Mouse (Mus musculus): ENCODE data around the gene Tmem208. TPM values are rescaled to one million over a fixed set of nuclear protein-coding genes. Genes with fewer than 3 reads are reported as not detected.

Tmem208 gene
- polyA plus RNA-seq, 1 experiment from 2014 or later: 159 TPM

- Histone ChIP-seq H3K4me2 (no peak overlapping the region), H3K27me3 (replicated peaks) (no peaks in the 10 kb centered on the region), H3K9ac (replicated peaks) (no peak overlapping the region), H3K27ac (replicated peaks) (no peak overlapping the region), H3K4me3 (replicated peaks) (no peak overlapping the region), H3K4me1 (peaks cover 6% of the 10 kb centered on the region), H3K9me3 (replicated peaks) (no peaks in the 10 kb centered on the region), H3K36me3 (peaks cover 52% of the 10 kb centered on the region)
- 68% methylated on average over 2 of the region's 2 CpGs for WGBS
- no peak for ATAC-seq (ENCODE audit: low FRiP score)
Measured at GRCm38 (mm10) chr8:105332523-105332922, 6.4 kb downstream of the Tmem208 start.

GRCm38 (mm10) chr8:105336373-105337130 is 10.4 kb downstream of the Tmem208 start:
- no peaks in the 10 kb centered on the region for H3K27me3 ChIP-seq (replicated peaks)
- WGBS: 54% methylated on average over 32 of the region's 32 CpGs
- no peaks in the 10 kb centered on the region for H3K4me1 ChIP-seq
- peak; percentile 44; the same call in 1 of the 2 replicates for ATAC-seq (ENCODE audit: low FRiP score)
- peak overlapping the region; percentile 26 for H3K4me2 ChIP-seq
- no peaks in the 10 kb centered on the region for H3K9me3 ChIP-seq (replicated peaks)
- H3K27ac ChIP-seq (replicated peaks): no peak overlapping the region
- H3K4me3 ChIP-seq (replicated peaks): peak overlapping the region; percentile 10; the same call in 1 of the 2 replicates
- H3K36me3 ChIP-seq: peaks cover 15% of the 10 kb centered on the region
- H3K9ac ChIP-seq (replicated peaks): no peak overlapping the region

GRCm38 (mm10) chr8:105338992-105339391 is 12.8 kb downstream of the Tmem208 start:
- 55% methylated on average over 4 of the region's 4 CpGs for WGBS
- H3K4me2 ChIP-seq: no peak overlapping the region
- no peaks in the 10 kb centered on the region for H3K9me3 ChIP-seq (replicated peaks)
- H3K4me1 ChIP-seq: no peaks in the 10 kb centered on the region
- ATAC-seq (ENCODE audit: low FRiP score): no peak
- H3K27ac ChIP-seq (replicated peaks): no peak overlapping the region
- no peak overlapping the region for H3K4me3 ChIP-seq (replicated peaks)
- H3K36me3 ChIP-seq: peaks cover 5% of the 10 kb centered on the region; the same call in 1 of the 2 replicates
- no peak overlapping the region for H3K9ac ChIP-seq (replicated peaks)
- no peaks in the 10 kb centered on the region for H3K27me3 ChIP-seq (replicated peaks)

- H3K4me1 ChIP-seq: no peaks in the 10 kb centered on the region; the same call in 1 of the 2 replicates
- no peak overlapping the region for H3K27ac ChIP-seq (replicated peaks)
- H3K9me3 ChIP-seq (replicated peaks): no peaks in the 10 kb centered on the region
- H3K4me2 ChIP-seq: no peak overlapping the region
- no peak overlapping the region for H3K9ac ChIP-seq (replicated peaks)
- no peaks in the 10 kb centered on the region for H3K36me3 ChIP-seq
- no peak for ATAC-seq (ENCODE audit: low FRiP score)
- 89% methylated on average over 6 of the region's 6 CpGs for WGBS
- no peak overlapping the region for H3K4me3 ChIP-seq (replicated peaks)
- H3K27me3 ChIP-seq (replicated peaks): no peaks in the 10 kb centered on the region
Measured at GRCm38 (mm10) chr8:105339886-105340635, 13.9 kb downstream of the Tmem208 start.

GRCm38 (mm10) chr8:105341399-105341798 is 15.2 kb downstream of the Tmem208 start:
- no peak for ATAC-seq (ENCODE audit: low FRiP score)
- no peaks in the 10 kb centered on the region for H3K9me3 ChIP-seq (replicated peaks)
- H3K4me3 ChIP-seq (replicated peaks): no peak overlapping the region
- peaks cover 7% of the 10 kb centered on the region for H3K4me1 ChIP-seq
- no peak overlapping the region for H3K9ac ChIP-seq (replicated peaks)
- H3K27me3 ChIP-seq (replicated peaks): peaks cover under 1% of the 10 kb centered on the region
- H3K36me3 ChIP-seq: no peaks in the 10 kb centered on the region
- WGBS: 49% methylated on average over 8 of the region's 8 CpGs
- no peak overlapping the region for H3K27ac ChIP-seq (replicated peaks)
- H3K4me2 ChIP-seq: no peak overlapping the region

- Histone ChIP-seq H3K9ac (replicated peaks) (no peak overlapping the region), H3K27me3 (replicated peaks) (peaks cover 13% of the 10 kb centered on the region), H3K4me1 (peaks cover 21% of the 10 kb centered on the region), H3K4me3 (replicated peaks) (no peak overlapping the region), H3K9me3 (replicated peaks) (no peaks in the 10 kb centered on the region), H3K4me2 (no peak overlapping the region), H3K27ac (replicated peaks) (no peak overlapping the region), H3K36me3 (no peaks in the 10 kb centered on the region)
- WGBS: 69% methylated on average over 4 of the region's 4 CpGs
- no peak for ATAC-seq (ENCODE audit: low FRiP score)
Measured at GRCm38 (mm10) chr8:105342768-105343167, 16.6 kb downstream of the Tmem208 start.

- no peak for ATAC-seq (ENCODE audit: low FRiP score)
- Histone ChIP-seq H3K4me1 (peaks cover 30% of the 10 kb centered on the region), H3K4me2 (no peak overlapping the region), H3K36me3 (no peaks in the 10 kb centered on the region), H3K9me3 (replicated peaks) (no peaks in the 10 kb centered on the region), H3K9ac (replicated peaks) (no peak overlapping the region), H3K27ac (replicated peaks) (no peak overlapping the region), H3K27me3 (replicated peaks) (peaks cover 13% of the 10 kb centered on the region), H3K4me3 (replicated peaks) (no peak overlapping the region)
- 80% methylated on average over 7 of the region's 8 CpGs for WGBS
Measured at GRCm38 (mm10) chr8:105343791-105344574, 17.8 kb downstream of the Tmem208 start.

GRCm38 (mm10) chr8:105345061-105345975 is 19.2 kb downstream of the Tmem208 start:
- Histone ChIP-seq H3K27ac (replicated peaks) (no peak overlapping the region), H3K4me2 (no peak overlapping the region), H3K36me3 (no peaks in the 10 kb centered on the region), H3K4me1 (peaks cover 38% of the 10 kb centered on the region), H3K9me3 (replicated peaks) (no peaks in the 10 kb centered on the region), H3K27me3 (replicated peaks) (peaks cover 13% of the 10 kb centered on the region), H3K4me3 (replicated peaks) (no peak overlapping the region), H3K9ac (replicated peaks) (no peak overlapping the region)
- no peak for ATAC-seq (ENCODE audit: low FRiP score)
- WGBS: 72% methylated on average over 7 of the region's 7 CpGs

- 3% methylated on average over 34 of the region's 34 CpGs for WGBS
- peak; percentile 4; the same call in 1 of the 2 replicates for ATAC-seq (ENCODE audit: low FRiP score)
Measured at GRCm38 (mm10) chr8:105346611-105347427, 20.7 kb downstream of the Tmem208 start.

More at GRCm38 (mm10) chr8:105346611-105347427, 20.7 kb downstream of the Tmem208 start:
- Histone ChIP-seq H3K4me1 (peaks cover 49% of the 10 kb centered on the region), H3K4me2 (peak overlapping the region; percentile 98), H3K36me3 (no peaks in the 10 kb centered on the region), H3K9ac (replicated peaks) (peak overlapping the region; percentile 49), H3K27ac (replicated peaks) (peak overlapping the region; percentile 43; the same call in 1 of the 2 replicates), H3K27me3 (replicated peaks) (peaks cover 13% of the 10 kb centered on the region), H3K9me3 (replicated peaks) (no peaks in the 10 kb centered on the region), H3K4me3 (replicated peaks) (peak overlapping the region; percentile 79)

Data from neural tube, embryonic 15.5 days (tissue).